Comparison of ENCODE assay signal across 28 mouse cellular contexts in the genomic region with DNA sequence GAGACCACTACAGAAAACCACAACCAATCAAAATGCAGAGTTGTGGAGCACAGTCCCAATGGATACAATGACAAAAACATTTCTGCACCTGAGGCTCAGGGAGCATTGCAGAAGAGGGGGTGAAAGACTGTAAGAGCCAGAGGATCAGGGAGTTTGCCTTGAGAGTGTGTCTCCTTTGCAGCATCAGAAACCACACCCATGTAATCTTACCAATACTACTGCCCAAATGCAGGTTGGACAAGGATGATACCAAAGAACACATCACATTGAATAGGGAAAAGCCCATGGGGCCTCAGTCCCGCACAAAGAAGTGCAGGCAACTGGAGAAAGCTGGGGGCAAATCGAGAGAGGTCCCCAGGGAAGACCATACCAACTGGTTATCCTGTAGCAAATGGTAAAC. TPM values are rescaled to one million over a fixed set of nuclear protein-coding genes. Genes with fewer than 3 reads are reported as not detected.
DNase-seq lines count a peak whose midpoint lies in the region; ATAC-seq lines count a peak whose summit lies in the region.
"Had no signal": no experiment of that assay in that cellular context is flagged by ENCODE, and none has a peak within 500 bp of the region (broad histone marks: within the 10 kb centered on the region; RNA-seq: fewer than 3 reads in every experiment).

No protein-coding gene starts in this region.

- WGBS in liver, embryonic 13.5 days (ENCODE audit: insufficient replicate concordance): 27% methylated on average over 2 of the region's 2 CpGs

- H3K4me3 ChIP-seq in erythroblast, embryonic 14.5 days (replicated peaks): peak overlapping the region; percentile 42
- H3K4me3 ChIP-seq in liver, embryonic 13.5 days (replicated peaks): no peak overlapping the region
- H3K4me3 ChIP-seq: heart, adult 2 months; heart, embryonic 12.5 days; limb, embryonic 12.5 days had no signal

- peaks cover 12% of the 10 kb centered on the region for H3K36me3 ChIP-seq in erythroblast, embryonic 14.5 days (ENCODE audit: control insufficient read depth)
- peaks cover 8% of the 10 kb centered on the region for H3K36me3 ChIP-seq in liver, embryonic 13.5 days

- ATAC-seq in liver, embryonic 13.5 days (ENCODE audit: low read depth): peak; percentile 70
- peak; percentile 13; the same call in 1 of the 2 replicates for ATAC-seq in megakaryocyte-erythroid progenitor cell, adult 5-6 weeks (replicated peaks; ENCODE audit: low FRiP score, low TSS enrichment, poor library complexity, severe bottlenecking)
- ATAC-seq: CD4-positive, CD25-positive, alpha-beta regulatory T cell, adult 4 months; forebrain, embryonic 14.5 days; intestine, postnatal 0 days; lung, postnatal 0 days; midbrain, embryonic 16.5 days had no signal

- peak overlapping the region; percentile 44 for H3K4me2 ChIP-seq in liver, embryonic 13.5 days
- H3K4me2 ChIP-seq: heart, embryonic 12.5 days; hindbrain, embryonic 14.5 days; limb, embryonic 12.5 days had no signal

- DNase-seq in c-Kit-positive CD71-positive TER-119-negative erythroid progenitor cells, embryonic 14.5 days (ENCODE audit: low read depth): peak; percentile 38
- DNase-seq in liver, embryonic 13.5 days: peak; percentile 56
- DNase-seq in adrenal gland, postnatal 14 days: no peak
- no peak for DNase-seq in left cerebral cortex, postnatal 36 days (ENCODE audit: low spot score in 2 of 2)
- DNase-seq in adipocyte (ENCODE audit: low spot score): no peak
- DNase-seq: adrenal gland, adult 2 months; cerebellum, adult 2 months; cerebellum, postnatal 14 days; gastrocnemius, postnatal 36 days; heart, adult 2 months; kidney, postnatal 14 days; layer of hippocampus, adult 9-11 months; lung, adult 18-20 months; right cerebral cortex, postnatal 25 days; thymus, adult 18-20 months; thymus, postnatal 25 days had no signal

- H3K9ac ChIP-seq in liver, embryonic 13.5 days: no peak overlapping the region
- H3K9ac ChIP-seq: heart, embryonic 12.5 days; hindbrain, embryonic 14.5 days; limb, embryonic 12.5 days had no signal

- H3K27ac ChIP-seq in liver, embryonic 13.5 days: peak overlapping the region; percentile 9
- H3K27ac ChIP-seq: heart, adult 2 months; hindbrain, embryonic 14.5 days; limb, embryonic 12.5 days; macrophage; stomach, postnatal 0 days had no signal

- H3K4me1 ChIP-seq in erythroblast, embryonic 14.5 days (ENCODE audit: control insufficient read depth): peaks cover 82% of the 10 kb centered on the region
- peaks cover 78% of the 10 kb centered on the region for H3K4me1 ChIP-seq in liver, embryonic 13.5 days (replicated peaks)

- no peaks in the 10 kb centered on the region for H3K9me3 ChIP-seq in erythroblast, embryonic 14.5 days (ENCODE audit: control insufficient read depth, low read length)
- no peaks in the 10 kb centered on the region for H3K9me3 ChIP-seq in liver, embryonic 13.5 days (replicated peaks)
- H3K9me3 ChIP-seq: heart, embryonic 12.5 days; limb, embryonic 12.5 days had no signal

- intact Hi-C loops in left cerebral cortex, postnatal 36 days (cut with DNase I): loop anchor here (5.0 kb wide), 2 partner anchors 62 to 82 kb away; a partner anchor contains a TSS

- H3K27me3 ChIP-seq in erythroblast, embryonic 14.5 days (ENCODE audit: control insufficient read depth): peaks cover 26% of the 10 kb centered on the region
- peaks cover 24% of the 10 kb centered on the region for H3K27me3 ChIP-seq in liver, embryonic 13.5 days
- H3K27me3 ChIP-seq: limb, embryonic 12.5 days had no signal

RNA-seq across cellular contexts. Expression of a gene that starts 3.2 kb away (rescaled TPM):
- polyA plus RNA-seq in erythroblast, embryonic 14.5 days (2012): 514 and 972 TPM in 2 replicates
- polyA plus RNA-seq in liver, embryonic 13.5 days (2015; fragmentation: Nextera tagmentation; extraction: Ambion mirVana): 486 and 551 TPM in 2 replicates
- total RNA-seq in megakaryocyte-erythroid progenitor cell, adult 5-6 weeks (2014; fragmentation: Nextera tagmentation): 3,309 and 3,313 TPM in 2 replicates
- 1,110 and 1,543 TPM in 2 replicates for total RNA-seq in megakaryocyte-erythroid progenitor cell, adult 5-6 weeks (2017)
- 748 and 849 TPM in 2 replicates for total RNA-seq in adrenal gland, postnatal 14 days (2021)
- 100 to 1,000 TPM; 245 to 252 TPM for total RNA-seq in left cerebral cortex, postnatal 36 days (2021)

RNA-seq across cellular contexts. Expression of a gene that starts 16.0 kb away (rescaled TPM):
- polyA plus RNA-seq in erythroblast, embryonic 14.5 days (2012): 0.01 TPM in 1 of 2 replicates, not detected in the other
- polyA plus RNA-seq in liver, embryonic 13.5 days (2015; fragmentation: Nextera tagmentation; extraction: Ambion mirVana): 0.12 and 0.21 TPM in 2 replicates
- total RNA-seq in megakaryocyte-erythroid progenitor cell, adult 5-6 weeks (2014; fragmentation: Nextera tagmentation): 0.25 and 0.26 TPM in 2 replicates
- total RNA-seq in megakaryocyte-erythroid progenitor cell, adult 5-6 weeks (2017): 0.19 TPM in 1 of 2 replicates, not detected in the other
- 0.74 and 2.0 TPM in 2 replicates for total RNA-seq in adrenal gland, postnatal 14 days (2021)
- total RNA-seq in left cerebral cortex, postnatal 36 days (2021): 10 to 100 TPM; 10.2 to 19.0 TPM
- polyA plus RNA-seq: macrophage had no signal

RNA-seq across cellular contexts. Expression of a gene that starts 40.3 kb away (rescaled TPM):
- 0.01 TPM in 1 of 2 replicates, not detected in the other for polyA plus RNA-seq in erythroblast, embryonic 14.5 days (2012)
- 1.2 and 1.9 TPM in 2 replicates for polyA plus RNA-seq in liver, embryonic 13.5 days (2015; fragmentation: Nextera tagmentation; extraction: Ambion mirVana)
- 1.9 and 3.2 TPM in 2 replicates for total RNA-seq in megakaryocyte-erythroid progenitor cell, adult 5-6 weeks (2014; fragmentation: Nextera tagmentation)
- total RNA-seq in megakaryocyte-erythroid progenitor cell, adult 5-6 weeks (2017): 0.09 and 1.2 TPM in 2 replicates
- total RNA-seq in adrenal gland, postnatal 14 days (2021): 4.4 and 9.1 TPM in 2 replicates
- 1 to 10 TPM; 6.5 to 9.4 TPM for total RNA-seq in left cerebral cortex, postnatal 36 days (2021)

RNA-seq across cellular contexts. Expression of a gene that starts 44.1 kb away (rescaled TPM):
- polyA plus RNA-seq in erythroblast, embryonic 14.5 days (2012): 0.04 and 0.14 TPM in 2 replicates
- polyA plus RNA-seq in liver, embryonic 13.5 days (2015; fragmentation: Nextera tagmentation; extraction: Ambion mirVana): 10.7 and 13.9 TPM in 2 replicates
- total RNA-seq in megakaryocyte-erythroid progenitor cell, adult 5-6 weeks (2014; fragmentation: Nextera tagmentation): 7.0 and 7.8 TPM in 2 replicates
- total RNA-seq in megakaryocyte-erythroid progenitor cell, adult 5-6 weeks (2017): 4.6 and 5.1 TPM in 2 replicates
- total RNA-seq in adrenal gland, postnatal 14 days (2021): 22.1 and 30.0 TPM in 2 replicates
- 10 to 100 TPM; 12.0 to 12.6 TPM for total RNA-seq in left cerebral cortex, postnatal 36 days (2021)

Comparison
In these comparisons a context has a peak if more than half of its experiments do, and no peak if none do; other contexts are left out.
1. DNase-seq: peak in c-Kit-positive CD71-positive TER-119-negative erythroid progenitor cells, embryonic 14.5 days (single experiment) and liver, embryonic 13.5 days (single experiment); none in adrenal gland, postnatal 14 days (single experiment), left cerebral cortex, postnatal 36 days (0 of 2) and adipocyte (single experiment).